Mouse (Mus musculus) forelimb bud, embryonic 11.5 days (tissue): ENCODE measurements at regions not wholly inside any gene's neighbourhood (a gene's known extent, or its start where the extent isn't known, plus 50 kb on each side); places are given as distances from the start of the nearest gene placed in this dataset.
A peak's percentile ranks its signal among the peaks of the same experiment; 100 is the strongest.

ENCODE experiments used
- DNase-seq: peaks from one replicate; pipeline ENCODE4 v3.0.0-alpha.2; 2012; ENCODE audit warnings: low read depth, low spot score

- DNase-seq: no peak
Observed at GRCm38 (mm10) chr16:18683556-18683955, 53.8 kb upstream of the Sept5 start.

DNA sequence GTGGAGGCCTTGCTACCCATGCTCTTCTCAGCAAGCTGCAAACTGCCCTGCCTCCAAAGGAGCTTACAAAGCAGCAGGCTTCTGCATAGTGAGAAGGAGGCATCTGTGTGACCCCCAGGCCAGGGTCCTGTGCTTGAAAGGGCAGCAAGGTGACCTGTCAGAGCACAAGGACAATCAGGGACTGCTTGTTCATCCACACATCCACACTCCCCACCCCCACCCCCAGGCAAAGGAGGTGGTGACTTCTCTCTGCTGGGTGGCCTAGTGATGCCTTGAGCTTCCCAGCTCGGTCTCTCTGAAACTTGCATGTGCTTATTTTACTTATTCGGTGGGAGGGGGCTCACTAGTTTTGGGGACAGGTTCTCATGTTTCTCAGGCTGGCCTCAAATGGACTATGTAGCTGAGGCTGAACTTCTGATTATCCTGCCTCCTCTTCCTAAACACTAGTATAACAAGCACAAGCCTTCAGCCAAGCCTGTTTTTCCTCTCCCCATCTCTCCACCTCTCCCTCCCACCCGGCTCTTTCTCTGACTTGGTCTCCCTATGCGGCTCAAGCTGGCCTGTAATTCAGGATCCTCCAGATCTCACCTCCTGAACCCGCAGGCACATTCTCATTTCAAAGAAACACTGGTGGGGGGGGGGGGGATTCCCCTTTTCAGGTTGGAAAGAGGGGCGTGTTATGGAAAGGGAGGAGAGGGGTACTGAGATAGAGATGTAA is 56.4 kb upstream of the Sept5 start:
- DNase-seq: no peak

- DNase-seq: peak; percentile 70
Observed at GRCm38 (mm10) chr16:18686916-18687315, 57.2 kb upstream of the Sept5 start.

DNA sequence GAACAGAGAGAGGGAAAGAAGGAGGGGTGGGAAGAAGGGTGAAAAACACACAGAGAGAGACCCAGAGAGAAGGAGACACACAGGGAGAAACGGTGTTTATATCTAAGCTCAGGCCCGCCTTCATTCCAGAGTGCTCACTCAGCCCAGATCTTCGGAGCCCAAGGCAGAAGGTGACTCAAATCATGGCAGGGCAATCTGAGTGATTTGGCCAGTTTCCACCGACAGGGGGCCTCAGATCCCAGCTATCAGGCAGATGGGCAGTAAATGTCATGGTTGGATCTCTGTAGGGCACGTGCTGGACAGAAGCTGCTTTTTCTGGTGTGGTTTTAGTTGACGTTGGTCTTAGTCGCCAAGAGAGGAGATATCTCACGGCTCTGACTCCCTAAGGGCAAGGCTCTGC is 57.6 kb upstream of the Sept5 start:
- DNase-seq: peak; percentile 62

GRCm38 (mm10) chr16:18695596-18695995 is 65.8 kb upstream of the Sept5 start:
- no peak for DNase-seq

DNA sequence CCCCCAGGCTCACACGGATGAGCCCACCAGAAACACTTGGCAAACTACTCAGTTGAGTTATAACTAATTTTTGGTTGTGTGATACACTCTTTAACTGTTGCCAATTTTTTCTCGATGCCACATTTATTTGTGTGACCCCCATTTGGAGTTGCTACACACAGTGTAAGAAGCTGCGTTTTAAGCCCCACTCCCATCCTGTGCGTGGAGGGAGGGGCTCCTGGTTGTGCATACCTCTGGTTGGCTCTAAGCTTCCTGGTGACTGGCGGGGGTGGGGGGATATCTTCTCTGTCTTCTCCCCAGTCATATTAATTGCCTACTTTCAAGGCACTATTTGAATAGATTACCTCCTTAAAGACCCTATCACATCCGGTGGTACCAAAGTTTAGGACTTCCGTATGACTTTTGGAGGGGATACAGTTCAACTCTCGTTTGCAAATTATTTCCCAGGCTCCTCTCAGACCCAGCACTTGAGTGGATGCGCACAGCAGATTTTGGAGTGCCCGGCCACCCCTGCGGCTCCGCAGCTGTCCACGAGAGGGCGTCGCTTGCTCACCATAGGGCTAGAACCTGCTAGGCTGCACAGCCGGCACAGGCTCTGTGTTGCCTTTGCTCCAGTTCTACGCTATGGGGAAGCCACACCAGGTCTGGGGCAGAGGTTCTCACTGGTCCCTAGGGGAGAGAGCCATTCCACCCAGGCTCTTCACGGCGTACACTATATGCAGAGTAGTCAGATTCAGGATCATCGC is 66.5 kb upstream of the Sept5 start:
- peak; percentile 73 for DNase-seq

GRCm38 (mm10) chr16:18696820-18697168 is 67.0 kb upstream of the Sept5 start:
- DNase-seq: no peak

- DNase-seq: no peak
Observed at GRCm38 (mm10) chr16:18704126-18704525, 72.5 kb upstream of the Cldn5 start.

DNA sequence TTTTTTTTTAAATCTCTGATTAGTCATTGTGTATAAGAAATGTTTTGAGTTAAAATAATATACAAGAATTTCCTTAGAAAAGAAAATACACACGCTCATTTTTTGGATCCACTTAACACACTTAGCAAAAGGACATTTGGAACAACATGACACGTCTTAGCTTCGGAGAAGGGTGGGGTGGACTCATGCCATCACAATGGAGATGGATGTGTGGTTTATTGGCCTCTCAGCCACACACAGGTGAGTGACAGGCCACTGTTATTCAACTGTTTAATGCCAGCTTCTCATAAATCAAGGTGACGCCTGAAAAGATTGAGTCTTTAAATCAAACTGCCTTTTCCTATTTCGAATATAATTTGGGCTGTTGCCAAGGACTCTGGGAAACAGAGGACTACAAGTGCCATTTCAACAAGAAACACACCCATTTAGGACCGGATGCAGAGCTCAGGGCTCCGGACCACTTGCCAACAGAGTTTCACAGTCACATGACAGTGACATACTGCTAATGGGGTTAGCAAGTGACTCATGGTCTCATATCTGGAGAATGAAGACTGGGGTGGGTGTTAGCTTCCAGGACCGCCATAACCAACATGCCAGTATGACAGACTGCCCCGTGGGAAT is 71.5 kb upstream of the Cldn5 start:
- DNase-seq: no peak

DNA sequence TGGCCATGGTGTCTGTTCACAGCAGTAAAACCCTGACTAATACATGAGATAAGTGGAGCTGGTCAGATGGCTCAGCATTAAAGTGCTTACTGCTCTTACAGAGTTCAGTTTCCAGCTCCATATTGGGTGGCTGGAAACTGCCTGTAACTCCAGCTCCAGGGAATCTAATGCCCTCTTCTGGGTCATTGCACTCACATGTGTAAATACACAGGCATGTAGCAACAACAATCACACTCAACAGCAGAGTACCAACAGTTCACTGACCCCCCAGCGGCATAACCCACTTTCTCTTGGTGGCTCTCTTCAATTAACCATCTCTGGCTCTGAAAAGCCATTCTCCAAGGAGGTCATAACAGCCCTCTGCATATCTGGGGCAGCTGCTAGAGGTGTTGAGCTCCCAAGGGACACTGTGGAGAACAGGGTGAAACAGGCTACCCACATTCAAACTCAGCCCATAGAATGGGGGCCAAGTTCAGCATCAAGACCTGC is 65.0 kb upstream of the Cldn5 start:
- DNase-seq: no peak

DNA sequence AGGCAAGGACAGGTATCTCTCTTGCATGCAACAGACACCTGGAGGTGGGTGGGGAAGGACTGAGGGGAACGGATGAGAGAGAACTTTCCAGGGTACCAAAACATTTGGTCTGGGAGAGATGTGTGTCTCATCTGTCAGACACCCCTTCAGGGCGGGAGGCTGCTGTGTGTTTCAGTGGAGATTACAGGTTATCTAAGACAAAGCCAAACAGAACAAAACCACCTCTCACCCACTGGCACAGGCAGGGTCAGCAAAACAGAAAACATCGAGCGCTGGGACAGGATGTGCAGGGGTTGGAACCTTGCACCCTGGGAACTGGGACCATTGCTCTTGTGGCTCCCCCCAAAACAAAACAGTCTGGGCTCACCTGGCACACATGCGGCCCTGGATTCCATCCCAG is 63.6 kb upstream of the Cldn5 start:
- no peak for DNase-seq

- DNase-seq: no peak
Observed at GRCm38 (mm10) chr16:18715381-18715780, 61.3 kb upstream of the Cldn5 start.

DNA sequence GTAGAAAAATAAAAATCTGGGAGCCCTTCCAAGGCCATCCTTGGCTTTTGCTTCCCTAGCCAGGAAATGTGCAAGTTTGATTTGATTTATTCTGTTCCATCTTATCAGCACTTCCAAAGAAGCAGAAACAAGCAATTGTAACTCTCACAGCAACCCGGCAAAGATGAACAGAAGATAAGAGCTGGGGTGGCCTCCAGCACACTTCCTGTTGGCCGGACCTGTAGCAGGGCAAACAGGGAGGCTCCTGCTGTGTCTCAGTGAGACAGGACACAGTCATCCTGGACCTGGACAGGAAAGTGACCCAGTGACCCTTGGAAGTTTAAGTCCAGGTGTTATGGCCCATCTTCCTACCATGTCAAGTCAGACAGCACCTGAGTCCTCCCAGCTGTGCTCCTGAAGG is 58.6 kb upstream of the Cldn5 start:
- no peak for DNase-seq

- no peak for DNase-seq
Observed at GRCm38 (mm10) chr16:18720433-18721233, 56.0 kb upstream of the Cldn5 start.

DNA sequence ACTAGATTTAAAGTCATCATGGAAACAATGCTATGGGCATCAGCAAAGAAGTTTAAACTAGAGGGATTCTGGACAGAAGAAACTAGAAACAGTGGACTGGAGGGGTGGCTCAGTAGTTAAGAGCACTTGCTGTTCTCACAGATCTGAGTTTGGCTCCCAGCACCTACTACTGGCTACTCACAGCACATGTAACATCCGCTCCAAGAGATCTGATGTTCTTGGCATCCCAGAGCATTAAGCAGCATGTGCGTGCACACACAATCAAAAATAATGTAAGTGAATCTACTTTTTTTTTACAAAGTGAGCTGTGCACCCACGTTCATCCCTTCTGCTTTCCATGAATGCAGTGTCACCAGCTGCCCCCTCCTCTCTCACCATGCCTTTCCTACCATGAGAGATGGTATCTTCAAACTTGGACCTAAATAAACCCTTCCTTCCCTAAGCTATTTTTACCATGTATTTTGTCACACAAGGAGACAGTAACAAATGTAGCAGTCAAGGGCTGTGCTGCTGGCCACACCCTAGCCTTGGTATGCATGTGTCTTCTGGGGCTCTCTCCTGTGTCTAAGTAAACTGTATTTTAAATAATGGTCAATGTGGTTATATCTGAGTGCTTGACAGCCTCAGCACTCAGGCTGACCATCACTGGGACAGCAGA is 53.3 kb upstream of the Cldn5 start:
- no peak for DNase-seq

DNA sequence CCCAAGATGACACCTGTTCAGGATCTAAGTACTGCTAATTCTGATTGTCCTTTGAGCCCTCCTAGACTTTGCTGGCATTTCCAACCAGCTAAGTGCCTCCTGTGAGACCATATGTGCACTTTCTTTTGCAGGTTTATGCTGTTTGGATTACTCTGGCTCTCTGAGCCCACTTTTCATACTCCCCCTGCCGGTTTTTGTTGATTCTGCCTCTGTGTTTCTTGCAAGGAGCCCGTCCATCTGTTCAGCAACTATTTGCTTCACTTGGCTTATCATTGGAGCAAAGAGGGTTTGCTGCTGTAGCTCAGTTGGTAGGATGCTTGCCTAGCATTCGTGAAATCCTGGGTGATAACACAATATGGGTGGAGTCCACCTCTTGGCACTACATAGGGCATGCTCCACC is 52.8 kb upstream of the Cldn5 start:
- no peak for DNase-seq

GRCm38 (mm10) chr16:18724706-18725105 is 51.9 kb upstream of the Cldn5 start:
- no peak for DNase-seq
